Mouse (Mus musculus): ENCODE measurements around the gene Lrrc26. TPM values are rescaled to one million over a fixed set of nuclear protein-coding genes. Genes with fewer than 3 reads are reported as not detected.
"Not testable (repeated sequence)": the region's sequence is repeated elsewhere in the genome, so short reads cannot be mapped to it uniquely, and the experiment has no call there.

Gene Lrrc26
- polyA plus RNA-seq, 1 experiment from 2014 or later = 2.5 TPM

DNA sequence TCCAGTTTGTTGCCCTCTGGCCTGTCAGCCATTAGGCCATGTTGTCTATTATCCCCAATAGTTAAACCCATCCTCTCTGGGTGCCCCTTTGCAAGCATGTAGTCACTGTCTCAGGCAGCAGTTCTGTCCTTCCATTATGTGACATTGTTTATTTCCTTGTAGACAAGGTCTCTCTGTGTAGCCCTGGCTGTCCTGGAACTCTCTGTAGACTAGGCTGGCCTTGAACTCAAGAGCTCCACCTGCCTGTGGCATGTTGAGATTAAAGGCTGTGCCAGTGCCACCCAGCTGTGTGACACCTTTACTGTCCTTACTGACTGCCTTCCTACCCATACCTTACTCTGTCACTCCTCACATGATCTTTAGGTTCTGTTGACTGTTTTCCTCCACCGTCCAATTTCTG lies 37.4 kb upstream of the Lrrc26 start:
- 82% methylated on average over 1 of the region's 1 CpGs for WGBS
- Histone ChIP-seq H3K27me3 (replicated peaks; ENCODE audit: control insufficient read depth, insufficient read depth, low read length) (no peaks in the 10 kb centered on the region), H3K4me2 (ENCODE audit: low read depth, low read length) (no peak overlapping the region), H3K9ac (ENCODE audit: low read depth, low read length) (no peak overlapping the region), H3K27ac (ENCODE audit: low read length) (no peak overlapping the region), H3K9me3 (ENCODE audit: control insufficient read depth, low read length) (no peaks in the 10 kb centered on the region), H3K4me1 (ENCODE audit: control insufficient read depth, insufficient read depth, low read length) (peaks cover 14% of the 10 kb centered on the region), H3K36me3 (ENCODE audit: control insufficient read depth, insufficient read depth, low read length) (peaks cover 8% of the 10 kb centered on the region; the same call in 1 of the 2 replicates), H3K4me3 (ENCODE audit: low read length) (no peak overlapping the region)
- no peak for ATAC-seq

DNA sequence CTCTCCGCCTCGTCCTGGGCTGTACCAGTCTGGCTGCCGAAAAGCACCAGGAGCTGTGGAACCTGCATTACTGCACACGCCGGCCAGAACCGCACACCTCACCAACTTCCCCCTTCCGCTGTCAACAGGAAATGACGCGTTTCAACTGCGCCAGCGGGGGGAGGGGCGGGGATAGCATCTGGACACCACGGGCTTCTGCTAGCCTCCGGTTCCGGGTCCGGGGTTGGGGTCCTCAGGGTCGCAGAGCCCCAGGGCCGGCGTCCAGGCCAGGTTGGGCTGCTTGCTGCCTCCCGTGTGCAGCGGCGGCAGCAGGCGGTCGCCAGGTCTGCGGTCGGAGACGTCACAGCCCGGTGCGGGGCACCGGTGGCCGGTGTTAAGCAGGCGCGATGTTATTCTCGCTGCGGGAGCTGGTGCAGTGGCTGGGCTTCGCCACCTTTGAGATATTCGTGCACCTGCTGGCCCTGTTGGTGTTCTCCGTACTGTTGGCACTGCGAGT lies 34.4 kb upstream of the Lrrc26 start, which contains the start of gene Tmem203:
Gene Tmem203 (plus strand): TSS at position 156 of the 496 bp plus-strand sequence.
- peak; percentile 87 for ATAC-seq
- Histone ChIP-seq H3K27ac (ENCODE audit: low read length) (peak within 1 kb of the TSS; percentile 86), H3K36me3 (ENCODE audit: control insufficient read depth, insufficient read depth, low read length) (no peaks in the 10 kb centered on the region), H3K4me2 (ENCODE audit: low read depth, low read length) (peak within 1 kb of the TSS; percentile 97), H3K27me3 (replicated peaks; ENCODE audit: control insufficient read depth, insufficient read depth, low read length) (no peaks in the 10 kb centered on the region), H3K4me3 (ENCODE audit: low read length) (peak within 1 kb of the TSS; percentile 100), H3K9ac (ENCODE audit: low read depth, low read length) (peak within 1 kb of the TSS; percentile 95), H3K4me1 (ENCODE audit: control insufficient read depth, insufficient read depth, low read length) (peaks cover 14% of the 10 kb centered on the region), H3K9me3 (ENCODE audit: control insufficient read depth, low read length) (no peaks in the 10 kb centered on the region)
- under 1% methylated on average over 39 of the region's 39 CpGs for WGBS

DNA sequence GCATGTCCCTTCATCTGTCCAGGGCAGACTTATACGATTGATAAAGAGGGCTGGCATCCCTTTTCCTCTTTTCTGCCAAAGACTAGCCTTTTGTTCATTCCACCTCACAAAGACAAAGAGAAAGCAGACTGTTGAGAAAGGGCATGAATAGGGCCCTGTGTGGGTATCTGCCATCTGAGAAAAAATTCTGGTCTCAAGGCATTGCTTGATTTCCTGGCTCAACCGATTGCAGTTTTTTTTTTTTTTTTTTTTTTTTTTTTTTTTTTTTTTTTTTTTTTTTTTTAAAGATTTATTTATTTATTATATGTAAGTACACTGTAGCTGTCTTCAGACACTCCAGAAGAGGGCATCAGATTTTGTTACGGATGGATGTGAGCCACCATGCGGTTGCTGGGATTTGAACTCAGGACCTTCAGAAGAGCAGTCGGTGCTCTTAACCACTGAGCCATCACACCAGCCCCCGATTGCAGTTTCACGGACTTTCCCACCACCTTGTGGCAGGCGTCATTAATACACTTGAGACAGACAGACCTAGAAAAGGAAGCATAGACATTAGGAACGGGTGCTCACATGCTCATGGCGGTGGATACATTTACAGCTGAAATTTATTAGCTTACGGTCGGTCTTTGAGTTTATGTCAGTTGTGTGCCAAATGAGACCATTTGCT lies 33.1 kb upstream of the Lrrc26 start:
- H3K9me3 ChIP-seq (ENCODE audit: control insufficient read depth, low read length); H3K36me3 ChIP-seq (ENCODE audit: control insufficient read depth, insufficient read depth, low read length); H3K27me3 ChIP-seq (replicated peaks; ENCODE audit: control insufficient read depth, insufficient read depth, low read length); ATAC-seq; H3K27ac ChIP-seq (ENCODE audit: low read length): not testable (repeated sequence)
- peak overlapping the region; percentile 97 for H3K4me2 ChIP-seq (ENCODE audit: low read depth, low read length)
- H3K4me3 ChIP-seq (ENCODE audit: low read length) = peak overlapping the region; percentile 100
- peaks cover 14% of the 10 kb centered on the region for H3K4me1 ChIP-seq (ENCODE audit: control insufficient read depth, insufficient read depth, low read length)
- 54% methylated on average over 10 of the region's 12 CpGs for WGBS
- H3K9ac ChIP-seq (ENCODE audit: low read depth, low read length) = peak overlapping the region; percentile 95

DNA sequence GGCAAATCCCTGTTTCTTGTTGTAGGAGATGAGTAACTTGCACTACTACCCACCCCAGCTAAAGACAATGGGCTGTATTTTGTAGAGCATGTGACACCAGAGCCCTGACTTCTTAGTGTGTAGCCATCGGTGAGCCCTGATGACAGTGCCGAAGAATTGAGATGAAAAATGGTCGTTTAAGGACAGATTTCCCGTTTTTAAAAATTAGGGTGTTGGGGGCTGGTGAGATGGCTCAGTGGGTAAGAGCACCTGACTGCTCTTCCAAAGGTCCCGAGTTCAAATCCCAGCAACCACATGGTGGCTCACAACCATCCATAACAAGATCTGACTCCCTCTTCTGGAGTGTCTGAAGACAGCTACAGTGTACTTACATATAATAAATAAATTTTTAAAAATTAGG lies 32.5 kb upstream of the Lrrc26 start:
- not testable (repeated sequence) for H3K9me3 ChIP-seq (ENCODE audit: control insufficient read depth, low read length); ATAC-seq; H3K9ac ChIP-seq (ENCODE audit: low read depth, low read length); H3K4me3 ChIP-seq (ENCODE audit: low read length); H3K27ac ChIP-seq (ENCODE audit: low read length); H3K4me2 ChIP-seq (ENCODE audit: low read depth, low read length); H3K36me3 ChIP-seq (ENCODE audit: control insufficient read depth, insufficient read depth, low read length); H3K27me3 ChIP-seq (replicated peaks; ENCODE audit: control insufficient read depth, insufficient read depth, low read length)
- 85% methylated on average over 5 of the region's 5 CpGs for WGBS
- peaks cover 14% of the 10 kb centered on the region for H3K4me1 ChIP-seq (ENCODE audit: control insufficient read depth, insufficient read depth, low read length)

DNA sequence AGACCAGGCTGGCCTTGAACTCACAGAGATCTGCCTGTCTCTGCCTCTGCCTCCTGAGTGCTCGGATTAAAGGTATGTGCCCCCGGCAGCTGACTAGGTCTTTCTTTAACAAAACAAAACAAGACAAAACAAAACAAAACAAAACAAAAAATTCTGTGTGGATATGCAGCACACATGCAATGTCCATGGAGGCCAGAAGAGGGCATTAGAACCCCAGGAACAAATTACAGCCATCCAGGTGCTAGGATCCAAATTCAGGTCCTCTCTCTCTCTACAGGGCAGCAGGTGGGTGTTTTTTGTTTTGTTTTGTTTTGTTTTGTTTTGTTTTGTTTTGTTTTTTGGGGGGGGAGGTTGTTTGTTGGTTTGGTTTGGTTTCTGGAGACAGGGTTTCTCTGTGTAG lies 30.8 kb upstream of the Lrrc26 start:
- H3K4me1 ChIP-seq (ENCODE audit: control insufficient read depth, insufficient read depth, low read length) = peaks cover 23% of the 10 kb centered on the region
- ATAC-seq = no peak
- H3K4me3 ChIP-seq (ENCODE audit: low read length) = no peak overlapping the region
- H3K9me3 ChIP-seq (ENCODE audit: control insufficient read depth, low read length) = no peaks in the 10 kb centered on the region
- H3K27ac ChIP-seq (ENCODE audit: low read length) = no peak overlapping the region
- H3K4me2 ChIP-seq (ENCODE audit: low read depth, low read length) = no peak overlapping the region
- WGBS = 66% methylated on average over 2 of the region's 2 CpGs
- H3K9ac ChIP-seq (ENCODE audit: low read depth, low read length) = no peak overlapping the region
- no peaks in the 10 kb centered on the region for H3K36me3 ChIP-seq (ENCODE audit: control insufficient read depth, insufficient read depth, low read length)
- peaks cover 3% of the 10 kb centered on the region; the same call in 1 of the 2 replicates for H3K27me3 ChIP-seq (replicated peaks; ENCODE audit: control insufficient read depth, insufficient read depth, low read length)

DNA sequence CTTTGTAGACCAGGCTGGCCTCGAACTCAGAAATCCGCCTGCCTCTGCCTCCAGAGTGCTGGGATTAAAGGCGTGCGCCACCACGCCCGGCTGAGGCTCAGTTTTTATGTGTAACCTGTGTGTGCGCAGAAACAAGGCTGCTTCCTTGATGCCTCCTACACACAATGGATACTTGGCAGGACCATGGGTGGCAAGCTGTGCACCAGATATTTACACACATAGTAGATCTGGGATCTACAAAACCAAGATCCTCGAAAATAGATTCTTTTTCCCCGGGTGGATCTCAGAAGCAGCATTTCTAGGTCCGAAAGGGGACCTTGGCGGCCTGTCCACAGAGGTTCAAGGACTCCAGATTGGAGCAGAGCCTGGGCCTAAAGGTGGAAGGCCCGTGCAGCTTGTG lies 27.8 kb upstream of the Lrrc26 start:
- H3K9me3 ChIP-seq (ENCODE audit: control insufficient read depth, low read length) = no peaks in the 10 kb centered on the region
- ATAC-seq = peak; percentile 21
- no peaks in the 10 kb centered on the region for H3K36me3 ChIP-seq (ENCODE audit: control insufficient read depth, insufficient read depth, low read length)
- H3K9ac ChIP-seq (ENCODE audit: low read depth, low read length) = peak overlapping the region; percentile 65
- WGBS = 38% methylated on average over 11 of the region's 12 CpGs
- H3K27ac ChIP-seq (ENCODE audit: low read length) = peak overlapping the region; percentile 72
- peak overlapping the region; percentile 93 for H3K4me3 ChIP-seq (ENCODE audit: low read length)
- H3K4me1 ChIP-seq (ENCODE audit: control insufficient read depth, insufficient read depth, low read length) = peaks cover 30% of the 10 kb centered on the region
- H3K27me3 ChIP-seq (replicated peaks; ENCODE audit: control insufficient read depth, insufficient read depth, low read length) = peaks cover 5% of the 10 kb centered on the region; the same call in 1 of the 2 replicates
- peak overlapping the region; percentile 81 for H3K4me2 ChIP-seq (ENCODE audit: low read depth, low read length)

DNA sequence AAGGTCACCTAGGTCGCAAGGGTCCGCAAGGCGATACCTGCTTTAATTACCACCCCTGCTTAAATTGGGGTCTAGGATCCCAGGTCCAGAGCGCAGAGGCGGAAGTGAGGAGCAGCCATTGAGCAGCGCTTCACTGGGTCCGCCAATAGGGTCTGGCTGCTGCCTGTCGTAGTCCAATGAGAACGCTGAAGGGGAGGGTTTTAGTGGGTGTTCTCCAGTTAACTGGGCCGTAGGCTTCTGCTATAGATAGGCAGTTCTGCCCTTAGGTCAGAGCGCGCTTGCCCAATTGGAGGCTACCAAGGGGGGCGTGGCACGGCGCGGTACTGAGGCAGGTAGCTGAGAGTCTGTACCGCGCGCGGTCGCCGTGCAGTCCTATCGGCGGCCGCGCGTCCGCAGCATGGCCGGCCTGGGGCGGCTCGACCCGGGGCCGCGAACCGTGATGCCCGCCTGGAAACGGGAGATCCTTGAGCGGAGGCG lies 27.4 kb upstream of the Lrrc26 start, which contains the start of gene Tprn:
Gene Tprn (plus strand): TSS at position 328 of the 477 bp plus-strand sequence.
- peak within 1 kb of the TSS; percentile 96 for H3K4me2 ChIP-seq (ENCODE audit: low read depth, low read length)
- WGBS = under 1% methylated on average over 39 of the region's 39 CpGs
- H3K27ac ChIP-seq (ENCODE audit: low read length) = peak within 1 kb of the TSS; percentile 96
- H3K36me3 ChIP-seq (ENCODE audit: control insufficient read depth, insufficient read depth, low read length) = no peaks in the 10 kb centered on the region
- H3K27me3 ChIP-seq (replicated peaks; ENCODE audit: control insufficient read depth, insufficient read depth, low read length) = peaks cover 5% of the 10 kb centered on the region; the same call in 1 of the 2 replicates
- peak within 1 kb of the TSS; percentile 93 for H3K4me3 ChIP-seq (ENCODE audit: low read length)
- H3K9ac ChIP-seq (ENCODE audit: low read depth, low read length) = peak within 1 kb of the TSS; percentile 87
- ATAC-seq = peak; percentile 95
- peaks cover 35% of the 10 kb centered on the region for H3K4me1 ChIP-seq (ENCODE audit: control insufficient read depth, insufficient read depth, low read length)
- H3K9me3 ChIP-seq (ENCODE audit: control insufficient read depth, low read length) = no peaks in the 10 kb centered on the region

DNA sequence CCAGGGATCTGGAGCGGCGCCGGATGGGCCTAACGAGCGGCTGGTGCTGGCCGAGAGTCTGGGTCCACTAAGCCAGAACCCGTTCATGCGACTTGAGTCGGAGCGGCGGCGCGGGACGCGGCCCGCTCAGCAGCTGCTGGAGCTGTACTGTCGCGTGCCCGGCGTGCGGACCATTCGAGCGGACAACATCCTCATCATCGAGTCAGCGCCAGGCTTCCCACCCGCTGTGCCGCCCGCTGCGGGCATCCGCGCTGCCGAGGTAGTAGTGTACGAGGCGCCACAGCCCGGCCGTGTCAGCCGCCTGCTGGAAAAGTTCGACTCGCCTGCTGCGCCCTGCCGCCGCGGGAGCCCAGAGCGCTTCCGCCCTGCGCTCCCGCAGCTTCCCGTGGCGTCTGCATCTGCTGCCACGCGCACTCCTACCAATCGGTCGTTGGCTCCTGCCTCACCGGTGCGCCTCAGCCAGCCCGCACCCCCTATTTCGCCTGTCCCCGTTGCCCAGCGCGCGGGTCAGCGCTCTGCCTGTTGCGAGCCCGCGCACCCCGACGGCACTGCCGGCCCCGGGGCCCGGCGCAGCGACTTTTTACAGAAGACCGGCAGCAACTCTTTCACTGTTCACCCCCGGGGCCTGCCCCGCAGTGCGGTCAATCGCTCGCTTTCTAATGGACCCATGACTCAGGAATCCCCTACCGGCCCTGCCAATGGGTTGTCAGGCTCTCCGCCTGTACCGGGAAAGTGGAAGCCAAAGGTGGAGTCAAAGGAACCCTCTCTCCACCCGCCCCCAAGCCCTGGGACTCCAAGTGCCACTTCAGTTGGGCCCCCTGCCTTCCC lies 26.7 kb upstream of the Lrrc26 start:
- peak overlapping the region; percentile 96 for H3K27ac ChIP-seq (ENCODE audit: low read length)
- under 1% methylated on average over 82 of the region's 82 CpGs for WGBS
- H3K4me2 ChIP-seq (ENCODE audit: low read depth, low read length) = peak overlapping the region; percentile 96
- H3K27me3 ChIP-seq (replicated peaks; ENCODE audit: control insufficient read depth, insufficient read depth, low read length) = peaks cover 5% of the 10 kb centered on the region; the same call in 1 of the 2 replicates
- H3K4me1 ChIP-seq (ENCODE audit: control insufficient read depth, insufficient read depth, low read length) = peaks cover 40% of the 10 kb centered on the region
- peak; percentile 10 for ATAC-seq
- H3K4me3 ChIP-seq (ENCODE audit: low read length) = peak overlapping the region; percentile 93
- H3K36me3 ChIP-seq (ENCODE audit: control insufficient read depth, insufficient read depth, low read length) = no peaks in the 10 kb centered on the region
- peak overlapping the region; percentile 87 for H3K9ac ChIP-seq (ENCODE audit: low read depth, low read length)
- no peaks in the 10 kb centered on the region for H3K9me3 ChIP-seq (ENCODE audit: control insufficient read depth, low read length)

All from intestine, embryonic 16.5 days (tissue).